Mouse (Mus musculus) frontal cortex, postnatal 25 days (tissue): Measurements from ENCODE around the gene 1110032F04Rik.
"Not testable (repeated sequence)": the region's sequence is repeated elsewhere in the genome, so short reads cannot be mapped to it uniquely, and the experiment has no call there.

Experiments
- DNase-seq, 2 experiments: peaks; one replicate each; pipeline ENCODE4 v3.0.0; 2022; ENCODE audit warnings: low spot score in 2 of 2

The 1110032F04Rik gene

GRCm38 (mm10) chr3:68869211-68869690, at the start of gene 1110032F04Rik:
Gene 1110032F04Rik (plus strand): TSS chr3:68869586.
- peak; percentile 27 to 42 for DNase-seq

GRCm38 (mm10) chr3:68821406-68821805, 48.0 kb upstream of the 1110032F04Rik start:
- no peak for DNase-seq

GRCm38 (mm10) chr3:68821926-68822341, 47.5 kb upstream of the 1110032F04Rik start:
- DNase-seq, result no peak

DNA sequence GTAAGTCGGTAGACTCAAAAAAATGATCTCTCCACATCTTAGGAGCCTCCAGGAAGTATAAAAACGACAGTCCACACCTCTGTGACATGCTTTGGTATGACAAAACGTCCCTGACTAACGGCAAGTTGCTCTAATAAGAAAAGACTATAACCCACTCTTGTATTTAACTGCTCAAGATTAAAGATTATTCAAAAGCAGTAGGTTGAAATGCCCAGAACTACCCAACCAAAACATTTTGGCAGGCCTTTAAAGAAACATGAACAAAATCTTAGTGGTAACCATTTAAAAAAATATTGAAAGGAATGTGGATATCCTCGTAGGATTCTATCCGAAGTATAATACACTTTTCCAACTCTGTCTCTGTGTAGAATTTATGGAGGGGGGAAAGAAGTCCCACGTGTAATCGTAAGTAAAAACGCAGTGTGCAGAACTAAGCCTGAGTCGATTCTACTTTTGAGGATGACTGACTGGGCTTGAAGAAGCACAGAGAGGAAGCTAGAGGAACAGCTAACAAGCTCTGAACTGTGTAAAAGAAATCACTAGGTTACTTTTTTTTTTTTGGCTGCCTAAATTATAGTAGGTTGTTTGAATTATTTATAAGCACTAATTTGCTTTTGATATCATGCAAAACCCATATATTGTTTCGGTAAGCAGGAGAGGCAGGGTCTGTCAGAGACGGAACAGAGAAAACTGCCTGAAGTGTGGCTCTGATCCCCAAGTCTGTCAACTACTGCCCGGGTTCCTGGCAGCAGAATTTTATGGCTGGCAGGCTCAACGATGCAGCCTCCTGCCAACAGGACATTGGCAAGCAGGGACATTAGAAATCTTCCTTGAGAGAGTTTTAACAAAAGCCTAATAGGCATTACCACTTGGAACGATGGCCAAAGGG, 45.3 kb upstream of the 1110032F04Rik start:
- DNase-seq, result no peak

DNA sequence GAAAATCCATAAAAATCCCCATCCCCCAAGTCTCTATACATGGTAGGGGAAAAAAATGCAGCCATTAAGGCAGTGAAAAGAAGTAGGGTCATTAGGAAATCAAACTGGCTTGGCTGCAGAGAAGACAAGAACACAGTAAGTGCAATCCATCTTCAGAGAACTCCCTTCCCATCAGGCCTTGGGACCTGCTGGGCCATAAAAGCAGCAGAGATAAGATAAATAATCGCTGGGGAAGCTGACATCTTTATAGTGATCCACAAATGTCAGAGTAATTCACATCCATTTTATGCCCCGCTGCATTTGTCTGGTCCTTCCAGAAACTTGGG, 44.7 kb upstream of the 1110032F04Rik start:
- no peak for DNase-seq

- no peak for DNase-seq
Measured at GRCm38 (mm10) chr3:68825151-68825550, 44.2 kb upstream of the 1110032F04Rik start.

- no peak for DNase-seq
Measured at GRCm38 (mm10) chr3:68827671-68828070, 41.7 kb upstream of the 1110032F04Rik start.

- no peak for DNase-seq
Measured at GRCm38 (mm10) chr3:68829944-68830343, 39.4 kb upstream of the 1110032F04Rik start.

DNA sequence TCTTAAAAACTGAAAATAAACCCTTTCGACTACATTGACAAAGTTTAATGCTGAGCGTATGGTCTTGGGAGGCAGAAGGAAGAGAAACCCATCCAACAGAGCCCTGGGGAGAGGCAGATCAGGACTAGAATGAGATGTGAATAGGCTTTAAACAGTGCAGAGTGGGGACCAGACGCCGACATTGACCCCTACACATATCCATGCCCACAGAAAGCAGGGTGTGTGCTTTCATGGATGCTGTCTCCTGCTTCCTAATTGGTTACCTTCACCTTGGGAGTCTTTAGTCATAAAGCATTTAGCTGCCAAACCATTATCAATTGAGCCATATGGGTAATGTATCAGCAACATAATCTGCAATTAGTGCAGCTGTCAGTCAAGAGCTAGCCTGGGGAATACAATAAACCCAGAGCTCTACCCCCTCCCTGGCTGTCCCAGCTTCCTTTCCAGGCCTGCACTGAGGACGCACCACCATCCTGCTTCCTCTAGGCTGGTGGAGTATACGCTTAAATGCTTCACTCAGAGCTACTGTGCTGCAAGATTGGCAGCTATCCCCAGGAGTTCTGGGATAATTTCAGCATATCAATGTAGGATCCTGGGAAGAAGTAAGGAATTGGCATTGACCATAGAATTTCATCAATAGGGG, 32.4 kb upstream of the 1110032F04Rik start:
- no peak for DNase-seq

GRCm38 (mm10) chr3:68840206-68840605, 29.2 kb upstream of the 1110032F04Rik start:
- no peak for DNase-seq

- DNase-seq, result no peak
Measured at GRCm38 (mm10) chr3:68844025-68844424, 25.4 kb upstream of the 1110032F04Rik start.

DNA sequence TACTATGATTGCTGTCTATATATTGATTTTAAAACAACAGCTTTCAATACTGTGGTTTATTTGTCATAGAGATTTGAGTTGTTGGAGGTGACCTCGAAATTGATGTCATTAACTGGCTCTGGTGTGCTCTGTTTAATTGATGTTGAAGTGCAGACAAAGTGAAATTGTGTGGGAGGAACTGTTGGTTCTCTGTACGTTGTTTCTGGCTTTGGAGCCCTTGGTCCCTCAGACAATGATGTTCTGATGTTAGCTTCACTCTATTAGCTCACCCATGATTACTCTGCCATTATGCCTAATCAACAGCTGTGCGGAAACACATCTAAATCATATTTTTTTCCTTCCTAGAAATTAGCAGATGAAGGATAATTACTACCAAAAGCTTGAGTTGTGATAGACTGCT, 21.1 kb upstream of the 1110032F04Rik start:
- no peak for DNase-seq

DNA sequence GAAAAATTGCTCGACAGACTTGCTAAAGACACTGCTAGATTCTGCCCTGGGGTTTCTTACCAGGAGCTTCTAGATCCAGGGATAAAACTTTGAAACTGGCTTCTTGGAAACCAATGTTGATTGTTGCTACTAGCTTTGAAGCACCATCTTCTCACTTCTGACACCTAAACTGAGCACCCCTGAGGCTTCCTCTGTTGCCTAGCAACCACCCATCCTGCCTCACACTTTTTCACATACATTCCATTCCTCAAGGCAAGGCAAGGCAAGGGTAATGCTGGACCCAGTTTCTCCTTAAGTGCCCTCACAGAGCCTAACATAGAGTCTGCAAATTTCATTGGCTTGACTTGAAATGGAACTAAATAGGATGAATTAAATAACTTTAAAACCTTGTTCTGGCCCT, 17.0 kb upstream of the 1110032F04Rik start:
- DNase-seq, result no peak

GRCm38 (mm10) chr3:68869691-68870567, 543 bp downstream of the 1110032F04Rik start:
- peak; percentile 16 to 22 for DNase-seq

- DNase-seq, result peak in 1 of 2 experiments; percentile 10
Measured at GRCm38 (mm10) chr3:68870568-68870950, 1.2 kb downstream of the 1110032F04Rik start.

GRCm38 (mm10) chr3:68874079-68874478, 4.7 kb downstream of the 1110032F04Rik start:
- DNase-seq, result no peak

- no peak for DNase-seq
Measured at GRCm38 (mm10) chr3:68886845-68887244, 17.5 kb downstream of the 1110032F04Rik start.

DNA sequence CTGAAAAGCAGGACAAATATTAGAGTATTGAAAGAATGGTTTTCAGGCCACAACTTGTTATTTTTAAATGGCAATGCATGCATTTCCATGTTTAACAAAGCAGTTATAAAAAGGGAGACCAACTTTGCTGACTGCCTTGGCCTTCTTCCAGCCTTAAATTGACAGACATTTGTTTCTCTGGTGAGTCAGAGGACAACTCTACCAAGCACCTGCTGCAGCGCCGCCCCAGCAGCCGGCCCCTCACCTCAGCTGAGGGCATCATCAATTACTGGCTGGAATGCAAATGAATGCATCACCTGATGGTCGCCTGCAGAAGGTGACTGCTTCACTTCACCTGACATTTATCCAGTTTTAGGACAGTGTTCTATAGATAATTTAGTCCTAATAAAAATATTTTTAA, 26.0 kb downstream of the 1110032F04Rik start:
- no peak for DNase-seq

- no peak for DNase-seq
Measured at GRCm38 (mm10) chr3:68897154-68897553, 27.8 kb downstream of the 1110032F04Rik start.

DNA sequence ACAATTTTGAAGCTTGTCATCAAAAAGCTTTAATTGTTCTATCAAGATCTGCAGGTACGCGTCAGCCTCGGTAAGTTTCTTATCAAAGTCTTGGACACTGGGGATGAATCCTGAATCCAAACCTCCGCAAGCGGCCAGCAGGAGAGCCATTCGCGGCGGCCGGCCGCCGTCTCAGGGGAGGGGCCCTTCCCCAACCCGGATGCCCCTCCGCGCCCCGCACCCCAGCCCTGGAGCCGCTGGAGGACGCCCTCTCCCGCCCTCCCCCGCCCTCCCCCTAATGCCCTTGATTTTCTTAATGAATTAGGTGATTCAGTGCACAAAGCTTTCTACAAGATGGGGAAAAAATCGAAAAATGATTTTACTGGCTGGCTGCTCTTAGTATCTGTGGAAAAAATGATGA, 33.2 kb downstream of the 1110032F04Rik start:
- not testable (repeated sequence) for DNase-seq

- DNase-seq, result no peak
Measured at GRCm38 (mm10) chr3:68904902-68905778, 35.8 kb downstream of the 1110032F04Rik start.
